ENCODE assay signal across 19 mouse cellular contexts in the genomic region with DNA sequence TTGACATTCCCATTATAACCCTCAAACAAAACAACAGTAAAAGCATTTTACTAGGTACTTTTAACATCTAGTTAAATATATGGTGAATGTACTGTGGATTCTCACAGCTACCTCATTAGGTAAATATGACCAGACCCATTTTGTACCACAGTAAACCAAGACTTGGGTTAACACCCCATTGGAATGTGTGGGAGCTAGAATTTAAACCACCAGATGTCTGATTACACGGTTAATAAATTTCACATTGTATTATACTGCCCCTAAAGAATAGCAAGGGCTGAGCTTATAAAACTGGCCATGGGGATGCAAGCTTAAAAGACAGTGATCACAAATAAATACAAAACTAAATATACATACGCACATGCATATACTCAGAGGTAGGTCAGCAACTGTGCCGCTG. TPM values are rescaled to one million over a fixed set of nuclear protein-coding genes. Genes with fewer than 3 reads are reported as not detected.
DNase-seq lines count a peak whose midpoint lies in the region; ATAC-seq and TF ChIP-seq lines count a peak whose summit lies in the region.
"Had no signal": no experiment of that assay in that cellular context is flagged by ENCODE, and none has a peak within 500 bp of the region (broad histone marks: within the 10 kb centered on the region; RNA-seq: fewer than 3 reads in every experiment).

No protein-coding gene starts in this region.

- WGBS in kidney, embryonic 16.5 days: 74% methylated on average over 3 of the region's 3 CpGs
- 68% methylated on average over 3 of the region's 3 CpGs for WGBS in kidney, adult 2 months
- WGBS in limb, embryonic 13.5 days: 58% methylated on average over 3 of the region's 3 CpGs

- no peak for TF ChIP-seq CTCF in kidney, adult 2 months (conservative IDR thresholded peaks at IDR 0.05; ENCODE audit: insufficient read depth, insufficient read length, low read depth, low read length)
- no peak for TF ChIP-seq CTCF in Patski (IDR thresholded peaks at IDR 0.05)

- TF ChIP-seq POLR2A in kidney, adult 2 months (IDR thresholded peaks at IDR 0.05; ENCODE audit: low read depth, low read length): no peak

- POLR2A ChIA-PET in Patski (lab: Charles Lee): no interaction called here

- no peak for DNase-seq in kidney, adult 2 months
- DNase-seq in Patski (ENCODE audit: low read depth, low spot score): no peak
- no peak for DNase-seq in thymus, postnatal 10 days (ENCODE audit: low spot score in 2 of 2)
- DNase-seq in urinary bladder, postnatal 36 days (ENCODE audit: low spot score in 2 of 2): no peak
- DNase-seq: adrenal gland, adult 8-10 months; adrenal gland, postnatal 14 days; adrenal gland, postnatal 36 days; cerebellum, adult 11-12 months; cerebellum, adult 2 months; cerebellum, adult 9-10 months; cerebellum, postnatal 10 days; cerebellum, postnatal 25 days had no signal

- H3K27ac ChIP-seq in kidney, embryonic 16.5 days (ENCODE audit: low read length): peak overlapping the region; percentile 70; the same call in 1 of the 2 replicates
- H3K27ac ChIP-seq in kidney, adult 2 months (ENCODE audit: insufficient read depth, low read depth, low read length): no peak overlapping the region
- no peak overlapping the region for H3K27ac ChIP-seq in limb, embryonic 13.5 days
- H3K27ac ChIP-seq: embryonic facial prominence, embryonic 10.5 days; embryonic facial prominence, embryonic 12.5 days; forebrain, embryonic 13.5 days; forebrain, embryonic 15.5 days had no signal

- no peaks in the 10 kb centered on the region for H3K9me3 ChIP-seq in kidney, embryonic 16.5 days (ENCODE audit: low read length)
- no peaks in the 10 kb centered on the region for H3K9me3 ChIP-seq in limb, embryonic 13.5 days
- H3K9me3 ChIP-seq: embryonic facial prominence, embryonic 10.5 days; embryonic facial prominence, embryonic 12.5 days; forebrain, embryonic 13.5 days; forebrain, embryonic 15.5 days had no signal

- H3K4me1 ChIP-seq in kidney, embryonic 16.5 days (ENCODE audit: insufficient read depth, low read length): peaks cover 71% of the 10 kb centered on the region
- peaks cover 23% of the 10 kb centered on the region for H3K4me1 ChIP-seq in kidney, adult 2 months (ENCODE audit: control insufficient read depth, insufficient read depth, low read length)
- H3K4me1 ChIP-seq in limb, embryonic 13.5 days: peaks cover 61% of the 10 kb centered on the region
- H3K4me1 ChIP-seq: forebrain, embryonic 13.5 days; forebrain, embryonic 15.5 days had no signal

- H3K27me3 ChIP-seq in kidney, embryonic 16.5 days (ENCODE audit: insufficient read depth, low read length): no peaks in the 10 kb centered on the region
- H3K27me3 ChIP-seq in kidney, adult 2 months (replicated peaks; ENCODE audit: control insufficient read depth, insufficient read depth, low read length): no peaks in the 10 kb centered on the region
- no peaks in the 10 kb centered on the region for H3K27me3 ChIP-seq in Patski
- no peaks in the 10 kb centered on the region for H3K27me3 ChIP-seq in limb, embryonic 13.5 days
- H3K27me3 ChIP-seq: embryonic facial prominence, embryonic 12.5 days; forebrain, embryonic 13.5 days; forebrain, embryonic 15.5 days had no signal

- no peak overlapping the region for H3K9ac ChIP-seq in kidney, embryonic 16.5 days (replicated peaks; ENCODE audit: low read length)
- no peak overlapping the region for H3K9ac ChIP-seq in limb, embryonic 13.5 days
- H3K9ac ChIP-seq: embryonic facial prominence, embryonic 12.5 days; forebrain, embryonic 13.5 days; forebrain, embryonic 15.5 days had no signal

- no peaks in the 10 kb centered on the region for H3K36me3 ChIP-seq in kidney, embryonic 16.5 days (ENCODE audit: insufficient read depth, low read length)
- no peaks in the 10 kb centered on the region for H3K36me3 ChIP-seq in kidney, adult 2 months (ENCODE audit: control insufficient read depth, insufficient read depth, low read length)
- H3K36me3 ChIP-seq in limb, embryonic 13.5 days: peaks cover 15% of the 10 kb centered on the region
- H3K36me3 ChIP-seq: embryonic facial prominence, embryonic 10.5 days; embryonic facial prominence, embryonic 12.5 days; forebrain, embryonic 15.5 days had no signal

- H3K4me2 ChIP-seq in kidney, embryonic 16.5 days (replicated peaks; ENCODE audit: low read depth, low read length): no peak overlapping the region
- H3K4me2 ChIP-seq in limb, embryonic 13.5 days (replicated peaks): no peak overlapping the region
- H3K4me2 ChIP-seq: embryonic facial prominence, embryonic 12.5 days; forebrain, embryonic 13.5 days; forebrain, embryonic 15.5 days had no signal

- CTCF ChIA-PET in Patski (lab: Charles Lee): interaction anchor here (0.8 to 2.5 kb wide), 3 partner anchors 10 to 17 kb away, joined by 3 to 7 read pairs (median 4); no protein-coding TSS in a partner anchor

- H3K4me3 ChIP-seq in kidney, embryonic 16.5 days (ENCODE audit: low read length): no peak overlapping the region
- no peak overlapping the region for H3K4me3 ChIP-seq in kidney, adult 2 months (ENCODE audit: insufficient read depth, low read depth, low read length)
- H3K4me3 ChIP-seq in limb, embryonic 13.5 days: no peak overlapping the region
- H3K4me3 ChIP-seq: embryonic facial prominence, embryonic 10.5 days; embryonic facial prominence, embryonic 12.5 days; forebrain, embryonic 13.5 days; forebrain, embryonic 15.5 days had no signal

- in situ Hi-C loops in Patski (cut with MboI; ENCODE audit: low pct_unique_long_range_greater_than_20kb): no loop called here

- no peak for ATAC-seq in kidney, embryonic 16.5 days (ENCODE audit: low FRiP score, low TSS enrichment)
- peak; percentile 21 for ATAC-seq in Patski
- peak; percentile 52; the same call in 1 of the 2 replicates for ATAC-seq in limb, embryonic 13.5 days (ENCODE audit: low FRiP score, low read depth)
- ATAC-seq: activated CD4-positive, CD25-positive, alpha-beta regulatory T cell, adult 4 months; forebrain, embryonic 13.5 days; forebrain, embryonic 15.5 days had no signal

RNA-seq across cellular contexts. Expression of a gene that starts 34.1 kb away (rescaled TPM):
- polyA plus RNA-seq in kidney, embryonic 16.5 days (2015; fragmentation: Nextera tagmentation; extraction: Ambion mirVana): 31.7 and 34.9 TPM in 2 replicates
- polyA plus RNA-seq in kidney, adult 2 months (2012; rRNA removed): 23.3 and 25.0 TPM in 2 replicates
- 39.0 TPM for polyA plus RNA-seq in Patski (2021)
- polyA plus RNA-seq in limb, embryonic 13.5 days (2015; fragmentation: Nextera tagmentation; extraction: Ambion mirVana): 36.4 and 44.6 TPM in 2 replicates
